Mouse (Mus musculus) limb, embryonic 14.5 days (tissue): Measurements from ENCODE around the gene Snupn. TPM values are rescaled to one million over a fixed set of nuclear protein-coding genes. Genes with fewer than 3 reads are reported as not detected.

Source experiments
- ATAC-seq: fragments of 200-750 bp; cut with Nextera tagmentation; 2 replicates; pipeline ENCODE4 v1.8.0; 2017; ENCODE audit warnings: low read depth, moderate number of reproducible peaks, moderate TSS enrichment; ENCODE audit not compliant: low FRiP score
- DNase-seq: peaks from one replicate; pipeline ENCODE4 v3.0.0-alpha.2; 2015; ENCODE audit warnings: low spot score
- H3K27ac ChIP-seq: fragments of 300-500 bp; sonication (generic); replicated peaks from 2 replicates; pipeline ENCODE4 v1.5.1; 2014; ENCODE audit warnings: low read depth, mild to moderate bottlenecking, low read length, moderate library complexity, mixed read lengths
- H3K27me3 ChIP-seq: fragments of 300-500 bp; sonication (generic); 2 replicates; pipeline ENCODE4 v1.6.1; 2014; ENCODE audit warnings: low read length, mixed read lengths; ENCODE audit not compliant: control insufficient read depth, insufficient read depth
- H3K36me3 ChIP-seq: fragments of 300-500 bp; sonication (generic); 2 replicates; pipeline ENCODE4 v1.6.1; 2014; ENCODE audit warnings: mild to moderate bottlenecking, low read length, moderate library complexity, mixed read lengths; ENCODE audit not compliant: control insufficient read depth, insufficient read depth
- H3K4me1 ChIP-seq: fragments of 300-500 bp; sonication (generic); 2 replicates; pipeline ENCODE4 v1.6.1; 2014; ENCODE audit warnings: antibody characterized with exemption, low read length, mixed read lengths; ENCODE audit not compliant: control insufficient read depth, insufficient read depth
- H3K4me2 ChIP-seq: fragments of 300-500 bp; sonication (generic); replicated peaks from 2 replicates; pipeline ENCODE4 v1.6.1; 2014; ENCODE audit warnings: low read depth, mild to moderate bottlenecking, low read length, moderate library complexity; ENCODE audit not compliant: severe bottlenecking
- H3K4me3 ChIP-seq: fragments of 300-500 bp; sonication (generic); replicated peaks from 2 replicates; pipeline ENCODE4 v1.5.1; 2014; ENCODE audit warnings: low read length
- H3K9ac ChIP-seq: fragments of 300-500 bp; sonication (generic); 2 replicates; pipeline ENCODE4 v1.6.1; 2014; ENCODE audit warnings: mild to moderate bottlenecking, low read depth, low read length, moderate library complexity; ENCODE audit not compliant: severe bottlenecking
- H3K9me3 ChIP-seq: fragments of 300-500 bp; sonication (generic); 2 replicates; pipeline ENCODE4 v1.6.1; 2016; ENCODE audit warnings: low read length; ENCODE audit not compliant: control insufficient read depth
- POLR2A ChIP-seq: fragments of 200-500 bp; IDR thresholded peaks from 2 replicates; pipeline ENCODE4 v1.8.0; 2012; ENCODE audit warnings: inconsistent platforms, mild to moderate bottlenecking, moderate library complexity, borderline replicate concordance; ENCODE audit not compliant: insufficient read depth, insufficient read length; ENCODE audit errors: extremely low read depth
- whole genome bisulfite sequencing: fragments of 180-500 bp; shearing (Covaris S2); extraction: QIAGEN DNeasy Blood & Tissue Kit; methylation state at CpG from one replicate; pipeline ENCODE4 v1.1.7; 2014; 5-methylcytosine and 5-hydroxymethylcytosine counted together
- polyA plus RNA-seq, 2 experiments: library from polyadenylated mRNA; depleted of rRNA in 1 of 2; stranded (reverse) in 1 of 2; unstranded in 1 of 2; fragments of >200 nt; fragmentation: Nextera tagmentation in 1 of 2; extraction: Ambion mirVana in 1 of 2; gene quantifications; 2 replicates each; pipeline versions ENCODE4 v1.2.1 to v1.2.3; 2012 to 2014

Snupn gene
- polyA plus RNA-seq, 2 experiments: 15.9 to 24.2 TPM

DNA sequence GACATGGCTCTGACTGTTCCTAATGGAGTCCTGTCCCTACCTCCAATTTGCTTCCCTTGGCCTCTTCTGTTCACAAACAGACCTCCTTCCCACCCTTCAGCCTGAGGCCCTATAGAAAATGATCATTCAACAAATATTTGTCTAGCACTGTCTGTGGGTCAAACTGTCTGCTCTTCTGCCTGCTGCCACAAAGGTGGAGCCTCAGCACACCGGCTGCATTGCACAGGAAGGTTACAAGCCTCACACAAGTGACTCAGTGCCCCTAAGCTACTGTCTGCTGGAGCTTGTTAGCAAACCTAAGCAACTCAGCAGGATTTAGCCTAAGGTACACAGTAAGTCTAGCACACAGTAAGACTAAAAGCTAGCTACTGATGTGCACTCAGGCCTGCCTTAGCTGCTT lies 39.7 kb upstream of the Snupn start:
- no peak for ATAC-seq

GRCm38 (mm10) chr9:56913991-56914390 lies 36.7 kb upstream of the Snupn start:
- ATAC-seq: no peak
- no peak overlapping the region for H3K4me3 ChIP-seq
- no peaks in the 10 kb centered on the region for H3K4me1 ChIP-seq
- H3K9me3 ChIP-seq: no peaks in the 10 kb centered on the region
- H3K27ac ChIP-seq: no peak overlapping the region
- DNase-seq: no peak
- no peak overlapping the region for H3K4me2 ChIP-seq
- no peak for TF ChIP-seq POLR2A
- H3K36me3 ChIP-seq: peaks cover 40% of the 10 kb centered on the region
- H3K9ac ChIP-seq: no peak overlapping the region
- H3K27me3 ChIP-seq: no peaks in the 10 kb centered on the region
- 72% methylated on average over 9 of the region's 9 CpGs for WGBS

More for the DNA sequence above, 39.7 kb upstream of the Snupn start:
- no peaks in the 10 kb centered on the region for H3K27me3 ChIP-seq
- H3K36me3 ChIP-seq: peaks cover 12% of the 10 kb centered on the region
- H3K27ac ChIP-seq: no peak overlapping the region
- H3K4me2 ChIP-seq: no peak overlapping the region
- H3K4me3 ChIP-seq: no peak overlapping the region
- no peak for TF ChIP-seq POLR2A
- H3K4me1 ChIP-seq: no peaks in the 10 kb centered on the region
- WGBS: 56% methylated on average over 1 of the region's 1 CpGs
- no peak overlapping the region for H3K9ac ChIP-seq
- no peak for DNase-seq
- no peaks in the 10 kb centered on the region for H3K9me3 ChIP-seq

GRCm38 (mm10) chr9:56915116-56915515 lies 35.6 kb upstream of the Snupn start:
- no peaks in the 10 kb centered on the region for H3K27me3 ChIP-seq
- H3K9me3 ChIP-seq: no peaks in the 10 kb centered on the region
- peaks cover 51% of the 10 kb centered on the region for H3K36me3 ChIP-seq
- WGBS: 77% methylated on average over 1 of the region's 1 CpGs
- no peak for ATAC-seq
- TF ChIP-seq POLR2A: no peak
- no peak overlapping the region for H3K9ac ChIP-seq
- no peak for DNase-seq
- H3K4me2 ChIP-seq: no peak overlapping the region
- H3K4me1 ChIP-seq: no peaks in the 10 kb centered on the region
- H3K27ac ChIP-seq: no peak overlapping the region
- H3K4me3 ChIP-seq: no peak overlapping the region

DNA sequence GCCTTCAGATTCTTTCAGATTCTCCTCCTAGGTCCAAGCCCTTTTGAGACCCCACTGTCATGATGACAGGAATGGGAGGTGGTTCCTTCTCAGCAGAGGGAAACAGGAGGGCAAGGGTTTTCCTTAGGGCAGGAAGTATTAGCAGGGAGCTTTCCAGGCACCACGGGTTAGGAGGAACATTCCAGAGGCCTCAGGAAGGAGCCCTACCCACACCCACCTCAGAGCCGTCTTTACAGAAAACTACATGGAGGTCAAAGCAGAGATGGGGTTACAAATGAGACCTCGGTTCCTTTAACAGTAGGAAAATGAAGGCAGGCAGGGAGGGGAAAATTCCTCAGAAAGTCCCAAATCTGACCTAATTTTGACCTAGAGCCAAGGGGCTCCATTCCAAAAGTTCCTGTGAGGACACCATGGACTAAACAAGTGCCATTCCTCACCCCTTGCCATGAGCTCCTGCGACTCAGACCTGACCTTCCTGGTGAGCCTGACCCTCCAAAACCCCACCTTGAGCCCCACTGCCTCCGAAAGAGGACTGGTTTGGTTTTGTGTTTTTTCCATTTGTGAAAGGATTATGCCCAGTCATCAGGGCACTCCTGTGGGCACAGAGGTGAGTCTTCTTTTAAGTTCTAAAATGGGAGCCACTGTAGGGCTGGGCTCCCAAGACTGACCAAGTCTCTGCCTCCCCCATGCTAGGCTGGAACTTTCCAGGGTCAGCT lies 34.8 kb upstream of the Snupn start:
- H3K36me3 ChIP-seq: peaks cover 58% of the 10 kb centered on the region
- 83% methylated on average over 5 of the region's 5 CpGs for WGBS
- DNase-seq: no peak

GRCm38 (mm10) chr9:56917131-56917530 lies 33.5 kb upstream of the Snupn start:
- no peak for TF ChIP-seq POLR2A
- H3K36me3 ChIP-seq: peaks cover 71% of the 10 kb centered on the region
- 66% methylated on average over 2 of the region's 2 CpGs for WGBS

More for the DNA sequence above, 34.8 kb upstream of the Snupn start:
- no peaks in the 10 kb centered on the region for H3K27me3 ChIP-seq
- no peak overlapping the region for H3K4me3 ChIP-seq
- H3K9me3 ChIP-seq: no peaks in the 10 kb centered on the region
- H3K4me2 ChIP-seq: no peak overlapping the region
- TF ChIP-seq POLR2A: no peak
- no peaks in the 10 kb centered on the region for H3K4me1 ChIP-seq
- ATAC-seq: no peak
- H3K27ac ChIP-seq: no peak overlapping the region
- no peak overlapping the region for H3K9ac ChIP-seq

More at GRCm38 (mm10) chr9:56917131-56917530, 33.5 kb upstream of the Snupn start:
- no peak overlapping the region for H3K27ac ChIP-seq
- no peak for DNase-seq
- no peak overlapping the region for H3K9ac ChIP-seq
- no peaks in the 10 kb centered on the region for H3K27me3 ChIP-seq
- no peak overlapping the region for H3K4me2 ChIP-seq
- H3K9me3 ChIP-seq: no peaks in the 10 kb centered on the region
- ATAC-seq: no peak
- H3K4me3 ChIP-seq: no peak overlapping the region
- H3K4me1 ChIP-seq: no peaks in the 10 kb centered on the region
